Mouse (Mus musculus) kidney, postnatal 14 days (tissue): ENCODE results near the gene Enox1.

Experiments
- DNase-seq: peaks from one replicate; pipeline ENCODE4 v3.0.0; 2022; ENCODE audit warnings: mixed read lengths

Gene Enox1

DNA sequence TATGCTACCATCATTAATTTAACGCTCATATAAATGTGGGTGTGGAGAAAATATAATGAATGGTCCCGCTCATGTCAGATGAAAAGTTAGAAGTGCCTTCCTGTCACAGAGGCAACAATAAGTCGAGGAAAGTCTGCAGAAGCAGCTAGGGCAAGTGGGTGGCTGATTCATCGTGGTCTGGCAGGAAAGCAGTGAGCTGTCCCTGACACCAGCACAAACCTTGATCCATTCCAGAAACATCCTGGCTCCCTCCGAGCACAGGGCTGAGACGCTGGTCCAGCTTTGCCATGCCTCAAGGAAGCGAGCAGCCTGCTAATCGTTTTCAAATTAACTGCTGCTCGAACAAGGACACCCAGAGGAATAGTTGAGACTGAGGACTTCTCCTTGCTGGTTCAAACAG is 219.1 kb downstream of the Enox1 start:
- no peak for DNase-seq

DNA sequence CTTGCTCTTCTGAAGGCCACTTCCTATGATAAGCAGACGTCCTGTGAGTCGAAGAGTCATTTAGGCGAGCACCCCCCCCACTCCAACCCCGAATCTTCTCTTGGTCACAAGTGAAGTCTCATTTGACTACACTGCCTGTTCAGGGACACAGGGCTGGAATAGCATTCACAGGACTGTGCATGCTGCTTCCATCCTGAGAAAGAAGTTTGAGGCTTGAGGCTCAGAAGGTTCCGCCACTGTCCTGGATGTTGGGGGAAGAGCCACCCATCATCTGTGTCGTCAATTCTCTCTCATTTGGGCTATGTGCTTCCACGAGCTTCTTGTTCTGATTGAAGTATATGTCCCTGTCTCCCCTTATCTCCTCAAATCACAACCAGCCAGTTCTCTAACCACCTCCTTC is 220.2 kb downstream of the Enox1 start:
- no peak for DNase-seq

DNA sequence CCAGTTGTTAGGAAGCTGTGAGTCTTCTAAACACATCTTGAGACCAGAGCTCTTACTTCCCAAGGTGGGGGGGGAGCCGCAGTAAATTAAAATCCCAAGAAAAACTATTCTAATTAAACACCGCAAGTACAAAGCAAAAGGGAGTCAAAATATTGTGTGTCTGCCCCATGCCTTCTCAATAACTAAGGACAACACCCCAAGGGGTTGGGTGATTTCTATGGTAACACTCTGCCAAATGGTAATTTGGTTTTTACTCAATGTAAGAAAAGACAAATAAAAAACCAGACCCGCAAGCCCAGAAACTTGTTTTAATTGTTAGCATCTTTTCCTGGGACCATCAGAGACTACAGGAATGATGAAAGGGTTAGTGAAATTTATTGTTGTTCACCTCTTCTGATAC is 220.9 kb downstream of the Enox1 start:
- DNase-seq = no peak

DNA sequence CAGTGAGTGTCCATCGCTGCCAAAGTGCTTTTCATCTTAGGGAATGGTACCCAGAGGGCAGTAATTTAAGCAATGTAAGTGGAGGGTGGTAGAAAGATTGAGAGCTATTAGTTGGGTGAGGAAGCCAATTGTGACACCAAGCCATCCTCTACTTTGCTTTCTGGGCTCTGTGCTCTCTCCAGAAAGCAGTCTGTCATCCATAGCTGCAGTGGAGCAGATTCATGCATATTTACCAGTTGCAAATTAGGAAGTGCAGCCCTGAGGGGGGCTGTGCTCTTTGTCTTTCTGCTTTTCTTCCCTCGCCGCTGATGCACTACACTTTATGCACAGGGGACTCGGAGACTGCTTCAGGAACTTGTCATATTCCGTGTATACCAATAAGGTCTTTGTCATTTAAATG is 221.3 kb downstream of the Enox1 start:
- DNase-seq = no peak

DNA sequence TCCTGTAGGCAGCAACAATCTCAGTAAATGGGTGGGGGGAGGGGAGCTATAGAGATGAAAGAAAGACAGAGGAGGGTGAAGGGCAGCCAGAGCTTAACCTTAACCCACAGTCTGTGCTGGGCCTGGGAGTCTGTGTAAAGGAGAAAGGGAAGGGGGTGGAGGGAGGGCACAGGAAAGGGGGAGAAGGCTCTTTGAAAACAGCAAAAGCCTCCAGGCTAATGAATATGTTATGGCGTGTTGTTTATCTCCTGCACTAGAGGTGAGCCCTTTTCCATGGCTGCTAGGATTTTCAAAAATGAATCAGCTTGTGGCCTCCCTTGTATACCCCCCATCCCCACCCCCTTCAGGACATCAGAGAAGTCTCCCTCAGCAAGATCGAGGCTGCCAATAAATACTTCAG is 225.0 kb downstream of the Enox1 start:
- no peak for DNase-seq

DNA sequence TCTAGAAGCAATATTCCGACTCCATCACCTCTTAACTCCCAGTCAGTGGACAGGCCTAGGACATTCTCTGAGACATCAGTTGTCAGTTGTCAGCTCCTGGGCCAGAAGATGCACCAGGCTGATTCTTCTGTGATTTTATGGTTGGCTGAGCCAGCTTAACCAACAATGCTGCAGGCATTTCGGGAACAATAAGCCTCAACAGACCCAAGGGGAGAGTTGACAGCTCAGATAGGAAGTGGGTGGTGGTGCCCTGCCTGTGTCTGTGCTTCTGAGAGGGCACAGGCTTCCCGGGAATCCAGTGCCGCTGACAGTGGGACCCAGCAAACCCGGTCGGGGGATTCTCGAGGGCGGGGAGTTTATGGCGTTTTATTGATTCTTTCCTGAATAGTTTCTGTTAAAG is 229.1 kb downstream of the Enox1 start:
- no peak for DNase-seq

DNA sequence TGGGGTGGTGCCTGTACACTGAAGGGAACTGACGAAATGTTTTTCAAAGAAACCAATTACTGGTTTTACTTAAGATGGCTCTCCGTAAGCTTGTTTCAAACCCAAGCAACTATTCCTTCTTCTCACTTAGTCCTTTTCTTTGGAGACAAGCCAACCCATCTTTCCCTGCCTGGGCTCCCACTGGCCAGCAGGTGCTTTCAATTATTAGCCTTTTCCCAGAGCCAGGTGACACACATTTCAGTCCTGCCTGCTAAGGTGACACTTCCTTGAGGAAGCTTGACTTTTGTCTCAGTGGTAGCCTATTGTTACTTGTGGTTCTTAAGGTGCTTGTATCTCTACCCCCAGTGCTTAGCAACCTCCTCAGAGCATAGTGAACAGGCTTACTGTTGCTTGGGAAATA is 231.3 kb downstream of the Enox1 start:
- no peak for DNase-seq

DNA sequence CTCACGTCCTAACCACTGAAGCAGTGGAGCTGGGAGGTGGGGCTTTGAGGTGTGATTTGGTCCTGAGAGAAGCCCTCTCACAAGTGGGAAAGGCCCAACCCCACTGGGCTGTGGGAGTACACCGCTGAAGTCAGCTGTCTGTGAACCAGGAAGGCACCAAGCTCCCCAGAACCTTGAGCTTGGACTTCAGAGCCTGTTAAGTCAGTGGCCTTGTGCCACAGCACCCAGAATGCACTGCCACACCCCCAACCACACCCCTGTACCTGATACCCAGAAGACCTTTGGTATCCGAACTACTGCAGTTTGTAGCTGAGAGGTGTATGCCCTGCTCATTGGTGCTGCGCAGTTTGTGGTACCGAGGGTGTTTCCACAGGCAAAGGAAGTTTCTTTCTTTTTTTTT is 232.7 kb downstream of the Enox1 start:
- no peak for DNase-seq

DNA sequence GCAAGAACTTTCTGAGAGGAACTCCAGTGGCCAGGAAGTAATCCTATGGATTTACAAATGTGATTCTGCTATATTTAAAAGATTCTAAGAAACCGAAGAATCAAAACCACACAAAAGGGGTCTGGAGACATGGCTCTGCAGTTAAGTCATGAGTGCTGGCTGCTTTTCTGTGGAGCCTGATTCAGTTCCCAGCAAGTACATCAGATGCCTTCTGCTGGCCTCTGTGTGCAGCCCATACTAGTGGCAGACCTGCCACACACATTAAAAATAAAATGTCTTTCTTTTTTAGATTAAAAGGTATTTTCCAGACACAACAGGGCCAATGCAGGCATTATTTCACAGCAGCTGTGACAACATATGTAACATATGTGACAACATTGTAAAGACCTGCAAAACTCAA is 235.9 kb downstream of the Enox1 start:
- no peak for DNase-seq

DNA sequence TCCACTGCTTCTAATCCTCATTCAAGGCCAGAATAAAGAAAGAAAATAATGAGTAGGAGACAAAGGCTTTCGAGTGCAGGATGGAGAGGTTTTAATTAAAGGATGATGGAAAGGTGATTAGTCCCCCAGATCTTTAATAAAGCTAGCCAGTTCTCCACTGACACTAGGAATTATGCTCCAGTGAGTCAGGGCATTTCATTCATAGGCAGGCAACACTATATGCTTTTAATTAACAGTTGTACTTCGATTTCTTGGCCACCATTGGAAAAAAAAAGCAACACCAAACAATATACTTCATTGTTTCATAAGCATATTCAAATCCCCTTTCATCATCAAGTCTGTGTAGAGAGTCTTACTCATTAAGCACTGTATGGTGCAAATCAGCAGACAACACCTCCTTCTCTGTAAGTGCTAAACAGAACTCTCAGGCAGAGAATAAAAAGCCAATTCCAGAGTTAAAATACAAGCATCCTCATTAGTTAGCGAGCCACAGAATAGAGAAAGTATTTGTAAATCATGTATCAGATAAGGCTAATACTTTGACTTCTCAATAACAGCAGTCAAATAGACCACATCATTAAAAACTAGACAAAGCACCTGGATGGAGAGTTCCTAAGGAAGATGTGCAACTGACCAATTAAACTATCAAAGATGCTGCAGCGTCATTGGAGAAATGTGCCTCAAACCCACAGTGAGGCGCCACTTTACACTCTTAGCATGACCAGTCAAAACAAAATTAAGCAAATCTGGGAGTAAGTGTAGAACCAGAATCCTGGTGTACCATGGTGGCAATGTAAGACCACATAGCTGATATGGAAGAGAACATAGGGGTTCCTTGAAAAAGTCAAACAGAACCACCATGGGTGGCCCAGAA is 249.9 kb downstream of the Enox1 start:
- no peak for DNase-seq

DNA sequence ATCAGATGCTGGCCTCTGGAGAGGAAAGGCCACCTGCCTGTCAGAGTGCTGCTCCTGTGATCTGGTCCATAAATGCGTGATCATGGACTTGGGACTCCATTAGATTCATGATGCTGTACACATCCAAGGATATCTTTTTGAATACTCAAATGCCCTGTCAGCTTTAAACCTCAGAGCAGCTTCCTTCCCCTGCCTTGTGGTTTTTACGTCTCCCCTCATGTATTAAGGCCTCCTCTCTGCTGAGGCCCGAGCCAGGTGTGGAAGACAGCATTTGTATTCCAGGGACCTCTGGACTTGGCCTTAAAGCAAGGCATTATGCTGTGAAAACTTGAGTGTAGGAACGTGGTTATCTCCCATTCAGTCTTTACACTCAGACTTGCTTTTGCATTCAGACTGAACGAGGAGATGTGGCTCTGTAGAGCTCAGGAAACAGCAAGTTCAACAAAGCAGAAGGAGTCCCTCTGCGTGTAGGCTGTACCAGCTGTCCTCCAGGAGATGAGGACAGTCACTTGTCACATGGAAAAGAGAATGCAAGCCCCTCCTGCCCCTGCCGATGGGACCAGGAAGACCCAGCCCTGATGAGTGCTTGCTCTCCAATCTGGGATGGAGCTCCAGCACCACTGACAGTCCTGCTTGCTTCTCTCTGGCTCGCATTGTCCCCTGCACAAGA is 252.8 kb downstream of the Enox1 start:
- DNase-seq = no peak

DNA sequence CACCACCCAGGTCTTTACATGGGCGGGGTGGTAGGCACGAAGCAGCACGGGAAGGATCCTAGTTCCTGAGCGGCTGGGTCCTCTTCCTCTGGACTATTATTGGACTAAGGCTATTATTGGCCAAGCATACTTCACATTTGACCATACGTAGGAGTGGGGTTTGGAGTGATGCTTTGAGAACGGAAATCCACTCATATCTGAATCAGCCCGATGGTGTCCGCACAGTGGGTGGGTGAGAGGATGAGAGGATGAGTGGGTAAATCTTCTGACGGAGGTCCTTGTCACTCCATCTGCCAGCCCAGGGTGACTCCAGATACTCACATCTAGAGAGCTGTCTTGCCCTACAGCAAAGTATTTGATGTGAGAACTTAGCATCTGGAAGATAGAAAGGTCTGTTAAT is 253.8 kb downstream of the Enox1 start:
- DNase-seq = no peak

DNA sequence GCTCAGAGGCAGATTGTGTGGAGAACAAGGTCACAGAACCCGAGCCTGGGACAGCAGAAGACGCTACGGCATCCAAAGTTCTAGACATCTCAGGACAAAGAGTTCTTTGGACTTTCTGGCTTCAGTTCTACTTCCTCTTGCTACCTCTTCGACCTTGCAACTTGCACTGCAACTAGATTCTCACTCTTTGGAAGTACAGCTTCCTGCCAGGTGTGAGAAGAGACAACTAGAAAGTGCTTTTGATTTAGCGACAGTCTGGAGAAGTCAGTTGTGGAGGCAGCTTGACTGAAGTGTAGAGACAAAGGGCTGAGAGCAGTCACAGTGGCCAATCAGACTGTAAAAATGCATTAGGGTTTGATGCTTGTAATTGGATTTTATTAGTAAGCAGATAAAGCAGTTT is 256.5 kb downstream of the Enox1 start:
- DNase-seq = no peak

DNA sequence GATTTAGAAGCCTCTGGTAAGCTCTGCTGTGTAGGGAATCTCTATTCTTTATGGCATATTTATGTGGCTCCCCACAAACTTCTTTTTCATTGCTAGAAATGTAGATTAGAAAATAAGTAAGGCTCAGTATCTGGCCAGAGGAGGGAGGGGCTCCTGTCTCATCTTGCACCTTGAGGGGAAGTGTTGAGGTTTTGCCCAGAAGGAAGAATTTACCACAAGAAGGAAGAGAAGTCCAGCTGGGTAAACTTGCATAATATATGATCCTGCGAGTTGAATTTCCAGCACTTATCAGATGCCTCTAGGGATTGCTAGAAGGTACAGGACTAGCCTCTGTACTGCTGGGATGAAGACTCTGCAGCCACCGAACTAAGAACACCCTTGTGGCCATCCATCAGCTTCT is 259.8 kb downstream of the Enox1 start:
- DNase-seq = no peak

DNA sequence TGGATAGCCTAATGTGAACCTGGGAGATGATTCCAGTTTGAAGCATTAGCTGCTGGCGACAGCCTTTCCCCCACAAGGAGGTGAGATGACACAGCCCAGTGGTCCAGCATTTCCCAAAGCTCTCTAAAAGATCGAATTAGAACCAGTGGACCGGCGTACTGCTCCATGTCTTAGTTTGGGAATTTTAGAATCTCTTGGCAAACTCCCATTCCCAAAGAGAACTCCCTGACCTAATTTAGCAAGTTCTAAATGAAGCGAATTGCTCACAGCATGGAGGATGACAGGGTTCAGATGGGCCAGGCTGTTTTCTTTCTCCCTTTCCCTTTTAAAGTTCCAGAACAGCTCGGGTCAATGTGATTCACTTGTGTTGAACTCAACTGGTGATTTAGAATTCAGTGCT is 264.5 kb downstream of the Enox1 start:
- DNase-seq = peak; percentile 3

DNA sequence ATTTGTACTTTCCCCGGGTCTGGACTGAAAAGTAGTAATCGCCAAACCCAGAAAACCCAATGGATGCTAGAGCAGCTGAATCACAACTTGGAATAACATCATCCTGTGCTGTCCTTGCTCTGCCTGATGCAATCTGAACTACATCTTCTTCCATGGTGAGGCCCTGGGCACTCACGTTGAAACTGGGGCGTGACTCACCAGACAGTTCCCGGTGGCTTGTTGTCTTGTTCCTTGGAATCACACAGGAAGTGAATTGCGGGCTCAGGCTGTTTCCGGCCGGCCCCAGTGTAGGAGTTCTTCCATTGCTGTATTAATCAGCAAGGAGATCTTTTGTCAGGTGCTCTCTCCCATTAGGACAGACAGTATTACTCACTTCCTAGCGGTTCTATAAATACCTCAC is 266.6 kb downstream of the Enox1 start:
- DNase-seq = no peak

DNA sequence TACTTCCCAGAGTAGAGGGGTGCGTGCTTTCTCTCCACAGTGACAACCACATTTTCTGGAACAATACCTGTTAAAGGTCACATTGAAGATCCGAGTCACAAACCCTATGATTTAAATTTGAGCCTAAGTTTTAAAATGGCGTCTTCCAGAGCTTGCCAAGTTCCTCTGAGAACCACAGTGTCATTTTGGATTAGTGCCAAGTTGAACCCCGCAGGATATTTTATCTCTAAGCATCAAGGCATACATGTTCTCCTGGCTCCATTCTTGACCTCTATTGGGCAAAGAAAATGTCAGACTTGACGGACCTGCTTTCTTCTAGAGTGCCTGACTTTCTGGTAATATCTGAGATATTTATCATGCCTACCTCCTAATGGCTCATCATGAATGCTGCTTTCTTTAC is 282.9 kb downstream of the Enox1 start:
- DNase-seq = no peak

DNA sequence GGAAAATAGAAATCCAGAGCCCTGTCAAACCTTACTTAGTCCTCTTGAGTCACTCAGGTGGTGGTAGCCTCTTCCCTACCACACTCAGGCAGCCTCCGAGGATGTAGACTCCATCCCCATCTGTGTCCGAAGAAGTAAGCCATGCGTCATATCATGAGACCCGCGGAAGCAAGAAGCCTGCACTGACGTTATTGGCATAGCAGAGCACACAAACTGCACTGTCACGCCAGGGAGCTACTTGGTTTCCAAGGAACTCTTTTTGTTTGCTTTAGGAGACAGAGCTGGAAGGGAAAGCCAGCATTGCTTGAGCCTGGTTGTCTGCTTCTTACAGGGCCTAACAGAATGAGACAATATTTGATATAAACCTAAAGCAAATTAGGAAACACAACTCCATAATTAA is 284.2 kb downstream of the Enox1 start:
- DNase-seq = no peak

DNA sequence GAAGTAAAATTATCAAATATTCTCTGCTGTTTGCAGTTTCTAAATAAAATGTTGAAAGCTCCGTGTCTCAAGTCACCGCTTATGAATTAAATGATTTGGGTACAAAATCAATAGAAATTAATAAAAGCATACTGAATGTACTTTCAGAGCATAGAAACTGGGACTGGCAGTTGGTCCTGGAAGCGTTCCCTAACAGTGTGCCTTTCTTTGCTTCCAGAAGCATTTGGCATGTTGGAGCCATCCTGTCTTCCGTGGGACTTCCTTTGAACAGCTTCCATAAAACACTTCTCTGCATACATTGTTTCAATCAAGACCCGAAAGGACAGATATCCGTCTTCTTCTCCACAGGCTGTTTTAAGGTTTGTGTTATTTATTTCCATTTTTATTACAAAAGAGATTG is 285.0 kb downstream of the Enox1 start:
- DNase-seq = no peak

DNA sequence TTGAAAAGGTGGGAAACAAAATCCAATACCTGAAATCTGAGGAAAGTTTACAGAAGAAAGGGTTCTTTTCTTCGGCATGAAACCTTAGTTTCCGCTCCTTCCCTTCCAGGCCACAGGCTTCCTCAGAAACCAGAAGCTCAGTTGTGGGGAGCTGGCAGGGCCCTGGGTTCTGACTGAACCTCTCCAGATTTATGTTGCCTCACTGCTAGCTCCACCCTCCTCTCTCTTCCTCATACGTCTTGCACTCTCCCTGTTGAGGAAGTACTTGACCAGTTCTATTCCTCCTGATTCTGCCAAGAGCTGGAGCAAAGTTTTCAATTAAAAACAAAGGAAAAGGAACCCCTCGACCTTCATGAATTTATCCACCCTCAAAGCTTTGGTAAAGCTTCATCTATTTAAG is 291.4 kb downstream of the Enox1 start:
- DNase-seq = no peak

DNA sequence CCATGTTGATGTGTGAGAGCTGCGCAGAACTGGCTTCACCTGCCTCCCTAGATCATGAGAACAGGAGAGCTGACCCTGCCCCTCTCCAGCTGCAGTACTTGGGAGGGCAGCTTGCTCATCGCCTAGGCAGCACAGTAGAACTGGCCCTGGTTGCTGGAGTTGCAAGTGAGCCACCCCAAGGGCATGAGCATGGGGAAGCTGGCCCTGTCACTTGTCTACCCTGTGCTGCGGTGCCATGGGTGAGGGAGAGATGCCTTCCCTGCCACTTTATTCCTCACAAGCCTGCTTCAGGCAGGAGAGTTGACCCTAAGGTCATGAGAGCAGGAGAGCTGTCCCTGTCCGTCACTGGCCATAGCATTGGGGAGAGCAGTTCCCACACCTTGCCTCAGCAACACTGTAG is 295.4 kb downstream of the Enox1 start:
- no peak for DNase-seq

DNA sequence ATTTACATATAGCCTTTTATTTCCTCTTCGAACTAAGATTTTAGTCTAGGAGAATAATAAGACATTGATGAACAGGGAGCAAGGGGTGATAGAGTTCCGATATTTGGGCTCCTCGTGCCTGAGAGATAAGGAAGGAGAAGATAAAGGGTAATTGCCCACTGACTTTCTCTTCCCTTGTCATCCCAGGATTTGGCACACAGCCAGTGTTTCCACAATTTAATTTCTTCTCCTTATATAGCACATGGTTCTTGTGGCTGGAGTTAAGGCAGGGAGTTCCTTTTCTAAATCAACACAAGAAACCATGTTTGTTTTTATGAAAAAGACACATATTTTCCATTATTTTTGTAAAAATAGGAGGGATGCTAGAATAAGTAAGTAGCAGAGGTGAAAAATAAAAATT is 299.5 kb downstream of the Enox1 start:
- DNase-seq = no peak

DNA sequence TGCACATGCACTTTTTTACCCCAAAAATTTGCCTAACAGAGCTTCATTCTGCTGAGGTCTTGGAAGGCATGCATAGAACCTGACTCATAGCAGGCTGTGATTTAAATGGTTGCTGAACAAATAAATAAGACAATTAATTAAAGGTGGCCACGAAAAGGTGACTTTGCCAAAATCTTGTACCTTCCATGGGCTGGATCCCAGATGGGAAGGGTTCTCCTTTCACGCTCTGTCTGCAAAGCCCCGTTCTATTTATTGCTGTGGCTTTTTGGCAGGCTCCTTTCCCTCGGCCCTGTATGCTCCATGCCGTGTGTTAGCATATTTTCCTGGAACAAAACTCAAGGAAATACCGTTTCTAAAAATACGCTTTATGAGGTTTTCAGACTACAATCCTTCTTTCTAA is 300.3 kb downstream of the Enox1 start:
- DNase-seq = no peak

DNA sequence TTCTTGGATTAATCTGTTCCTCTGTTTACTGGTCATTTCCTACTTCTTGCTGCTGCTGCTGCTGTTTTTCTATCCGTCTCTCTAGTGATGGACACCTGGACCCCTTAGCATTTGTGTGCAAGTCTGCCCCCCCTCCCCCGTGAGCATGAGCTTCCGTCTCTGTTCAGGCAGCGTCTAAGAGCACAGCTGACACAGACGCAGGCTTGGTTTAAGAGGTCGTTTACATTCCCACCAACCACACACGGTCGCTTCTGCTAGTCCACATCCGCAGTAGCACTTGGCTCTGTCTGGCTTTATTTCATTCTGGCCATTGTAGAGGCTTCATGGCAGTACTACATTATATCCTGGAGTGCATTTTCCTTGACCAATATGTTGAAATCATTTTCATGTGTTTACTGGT is 301.7 kb downstream of the Enox1 start:
- no peak for DNase-seq

DNA sequence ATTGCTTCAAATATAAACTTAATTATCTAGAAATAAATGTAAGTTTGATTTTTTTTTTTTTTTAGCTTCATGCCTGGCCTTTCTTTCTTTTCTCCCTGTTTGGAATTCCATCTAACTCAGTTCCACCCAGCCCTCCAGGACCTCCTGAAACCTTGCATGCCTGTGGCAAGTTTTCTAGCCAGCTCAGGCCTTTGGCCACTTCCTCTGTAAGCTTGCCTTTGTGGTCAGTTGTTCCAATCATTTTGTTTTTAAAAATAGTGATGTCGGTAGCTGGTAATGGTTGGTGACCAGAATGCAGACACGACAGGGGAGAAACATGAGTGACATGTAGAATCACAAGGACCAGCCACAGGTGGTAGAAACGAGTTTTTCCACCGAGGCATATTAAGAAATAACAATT is 307.4 kb downstream of the Enox1 start:
- DNase-seq = no peak
